Mouse (Mus musculus): Measurements from ENCODE around the gene Snx17. TPM values are rescaled to one million over a fixed set of nuclear protein-coding genes. Genes with fewer than 3 reads are reported as not detected.
"Not testable (repeated sequence)": the region's sequence is repeated elsewhere in the genome, so short reads cannot be mapped to it uniquely, and the experiment has no call there.

The Snx17 gene
- polyA plus RNA-seq, 1 experiment, result 97.0 TPM

- peak overlapping the region; percentile 80 for H3K4me3 ChIP-seq (replicated peaks; ENCODE audit: extremely low read depth, low read depth, low read length)
- no peaks in the 10 kb centered on the region; the same call in 1 of the 2 replicates for H3K4me1 ChIP-seq (ENCODE audit: control insufficient read depth, insufficient read depth, low read length)
- no peak for DNase-seq
- TF ChIP-seq POLR2A (IDR thresholded peaks at IDR 0.05; ENCODE audit: borderline replicate concordance, extremely low read depth, low read depth, low read length) (no peak), CTCF (IDR thresholded peaks at IDR 0.05; ENCODE audit: insufficient read depth, low read length) (no peak)
- 10% methylated on average over 13 of the region's 13 CpGs for WGBS
These were observed 8.2 kb downstream of the Snx17 start for GRCm38 (mm10) chr5:31201042-31201741.

GRCm38 (mm10) chr5:31201742-31202590 is 8.9 kb downstream of the Snx17 start, which contains the start of gene Zfp513:
TSS of gene Zfp513 (minus strand) at chr5:31202303.
- peak within 1 kb of the TSS; percentile 83 for H3K4me3 ChIP-seq (replicated peaks; ENCODE audit: extremely low read depth, low read depth, low read length)
- WGBS, result under 1% methylated on average over 53 of the region's 53 CpGs
- peak; percentile 93 for TF ChIP-seq POLR2A (IDR thresholded peaks at IDR 0.05; ENCODE audit: borderline replicate concordance, extremely low read depth, low read depth, low read length)
- no peak for TF ChIP-seq CTCF (IDR thresholded peaks at IDR 0.05; ENCODE audit: insufficient read depth, low read length)
- peak; percentile 92 for DNase-seq
- H3K4me1 ChIP-seq (ENCODE audit: control insufficient read depth, insufficient read depth, low read length), result no peaks in the 10 kb centered on the region; the same call in 1 of the 2 replicates

DNA sequence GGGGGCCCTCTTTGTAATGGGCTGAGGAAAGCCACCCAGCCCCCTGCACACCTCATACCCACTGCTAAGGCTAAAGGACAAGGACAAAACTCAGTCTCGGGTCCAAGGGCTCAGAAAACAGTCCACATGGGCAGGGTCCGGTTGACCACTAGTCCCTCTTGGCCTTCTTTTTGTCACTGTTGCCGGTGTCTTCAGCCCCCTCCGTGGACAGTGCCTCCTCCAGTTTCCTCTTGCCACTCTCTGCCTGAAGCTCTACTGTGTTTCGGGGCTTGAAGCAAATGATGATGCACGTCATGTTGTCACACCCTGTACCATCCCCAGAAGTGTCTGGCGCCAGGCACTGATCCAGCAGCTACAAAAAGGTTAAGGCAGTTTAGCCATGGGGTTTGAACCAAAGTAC is 9.9 kb downstream of the Snx17 start:
- 89% methylated on average over 7 of the region's 7 CpGs for WGBS
- TF ChIP-seq POLR2A (IDR thresholded peaks at IDR 0.05; ENCODE audit: borderline replicate concordance, extremely low read depth, low read depth, low read length) (no peak), CTCF (IDR thresholded peaks at IDR 0.05; ENCODE audit: insufficient read depth, low read length) (no peak)

GRCm38 (mm10) chr5:31203866-31204265 is 10.8 kb downstream of the Snx17 start:
- no peak for TF ChIP-seq POLR2A (IDR thresholded peaks at IDR 0.05; ENCODE audit: borderline replicate concordance, extremely low read depth, low read depth, low read length)
- Histone ChIP-seq H3K4me1 (ENCODE audit: control insufficient read depth, insufficient read depth, low read length) (no peaks in the 10 kb centered on the region; the same call in 1 of the 2 replicates), H3K4me3 (replicated peaks; ENCODE audit: extremely low read depth, low read depth, low read length) (no peak overlapping the region)
- no peak for DNase-seq
- 87% methylated on average over 2 of the region's 2 CpGs for WGBS

More for the DNA sequence above, 9.9 kb downstream of the Snx17 start:
- DNase-seq, result no peak
- H3K4me1 ChIP-seq (ENCODE audit: control insufficient read depth, insufficient read depth, low read length), result no peaks in the 10 kb centered on the region; the same call in 1 of the 2 replicates
- H3K4me3 ChIP-seq (replicated peaks; ENCODE audit: extremely low read depth, low read depth, low read length), result no peak overlapping the region

DNA sequence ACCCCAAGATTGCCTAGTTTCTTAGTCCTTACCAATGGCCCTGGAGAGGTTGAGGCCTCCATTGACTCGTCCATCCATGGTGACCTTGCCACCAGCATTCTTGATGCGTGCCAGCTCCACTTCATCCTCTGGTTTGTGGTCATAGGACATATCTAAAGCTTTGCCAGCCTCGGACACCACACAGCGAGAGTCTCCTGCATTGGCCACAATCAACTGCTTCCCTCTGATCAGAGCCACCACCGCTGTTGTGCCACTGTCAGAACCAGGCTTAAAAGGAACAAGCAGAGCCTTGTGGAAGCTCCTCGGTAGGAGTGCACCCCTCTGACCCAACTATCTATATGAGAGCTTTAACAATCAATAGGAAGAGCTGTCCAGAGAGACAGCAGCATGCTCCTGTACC is 11.4 kb downstream of the Snx17 start:
- DNase-seq, result no peak
- Histone ChIP-seq H3K4me1 (ENCODE audit: control insufficient read depth, insufficient read depth, low read length) (no peaks in the 10 kb centered on the region; the same call in 1 of the 2 replicates), H3K4me3 (replicated peaks; ENCODE audit: extremely low read depth, low read depth, low read length) (no peak overlapping the region)
- TF ChIP-seq POLR2A (IDR thresholded peaks at IDR 0.05; ENCODE audit: borderline replicate concordance, extremely low read depth, low read depth, low read length) (no peak), CTCF (IDR thresholded peaks at IDR 0.05; ENCODE audit: insufficient read depth, low read length) (no peak)
- WGBS, result 92% methylated on average over 6 of the region's 6 CpGs

- 86% methylated on average over 6 of the region's 6 CpGs for WGBS
- H3K4me3 ChIP-seq (replicated peaks; ENCODE audit: extremely low read depth, low read depth, low read length); DNase-seq; H3K4me1 ChIP-seq (ENCODE audit: control insufficient read depth, insufficient read depth, low read length): not testable (repeated sequence)
These were observed 23.5 kb downstream of the Snx17 start for GRCm38 (mm10) chr5:31216554-31216953.

- no peak overlapping the region for H3K4me3 ChIP-seq (replicated peaks; ENCODE audit: extremely low read depth, low read depth, low read length)
- WGBS, result 43% methylated on average over 7 of the region's 7 CpGs
- H3K4me1 ChIP-seq (ENCODE audit: control insufficient read depth, insufficient read depth, low read length), result peaks cover 6% of the 10 kb centered on the region; the same call in 1 of the 2 replicates
- no peak for DNase-seq
- TF ChIP-seq CTCF (IDR thresholded peaks at IDR 0.05; ENCODE audit: insufficient read depth, low read length), result no peak
- TF ChIP-seq POLR2A (IDR thresholded peaks at IDR 0.05; ENCODE audit: borderline replicate concordance, extremely low read depth, low read depth, low read length), result no peak
These were observed 25.3 kb downstream of the Snx17 start for GRCm38 (mm10) chr5:31218294-31218693.

DNA sequence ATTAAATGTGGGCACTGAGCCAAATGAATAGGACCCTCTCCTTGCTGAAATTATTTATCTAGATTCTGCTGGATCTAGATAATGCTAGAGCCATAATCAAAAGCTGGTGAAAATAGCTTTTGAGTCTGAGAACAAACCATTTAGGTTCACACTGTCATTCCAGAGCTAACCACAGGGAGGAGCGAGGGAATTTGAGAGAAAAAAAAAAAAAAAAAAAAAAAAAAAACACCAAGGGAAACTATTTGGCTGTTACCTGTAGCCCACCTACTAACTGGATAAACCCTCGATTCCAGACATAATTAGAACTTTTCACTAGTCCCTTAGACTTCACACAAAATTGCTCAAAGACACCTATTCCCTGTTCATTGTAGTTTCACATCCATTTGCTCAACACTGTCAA is 26.0 kb downstream of the Snx17 start:
- no peak overlapping the region for H3K4me3 ChIP-seq (replicated peaks; ENCODE audit: extremely low read depth, low read depth, low read length)
- peaks cover 6% of the 10 kb centered on the region; the same call in 1 of the 2 replicates for H3K4me1 ChIP-seq (ENCODE audit: control insufficient read depth, insufficient read depth, low read length)
- no peak for DNase-seq
- no peak for TF ChIP-seq CTCF (IDR thresholded peaks at IDR 0.05; ENCODE audit: insufficient read depth, low read length)
- no peak for TF ChIP-seq POLR2A (IDR thresholded peaks at IDR 0.05; ENCODE audit: borderline replicate concordance, extremely low read depth, low read depth, low read length)
- WGBS, result 2% methylated on average over 2 of the region's 2 CpGs

DNA sequence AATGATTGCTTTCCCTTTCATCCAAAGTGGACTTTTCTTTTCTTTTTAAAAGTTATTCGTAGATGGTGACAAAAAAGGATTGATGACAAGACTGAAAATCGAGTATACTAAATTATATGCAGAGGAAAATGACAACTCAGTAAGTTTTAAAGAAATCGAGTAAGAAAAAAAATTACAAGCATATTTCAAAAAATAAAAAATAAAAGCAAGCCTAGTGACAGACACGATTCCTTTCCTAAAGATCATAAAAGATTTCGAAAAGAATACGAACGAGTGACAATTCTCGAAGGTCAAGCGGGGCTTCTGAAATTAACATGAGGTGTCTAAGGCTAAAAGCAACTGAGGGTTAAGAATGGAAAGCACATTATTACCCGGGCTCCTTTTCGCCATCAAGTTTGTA is 26.4 kb downstream of the Snx17 start:
- WGBS, result 1% methylated on average over 11 of the region's 11 CpGs
- no peak for DNase-seq
- H3K4me3 ChIP-seq (replicated peaks; ENCODE audit: extremely low read depth, low read depth, low read length), result peak overlapping the region; percentile 80
- TF ChIP-seq POLR2A (IDR thresholded peaks at IDR 0.05; ENCODE audit: borderline replicate concordance, extremely low read depth, low read depth, low read length) (no peak), CTCF (IDR thresholded peaks at IDR 0.05; ENCODE audit: insufficient read depth, low read length) (no peak)
- H3K4me1 ChIP-seq (ENCODE audit: control insufficient read depth, insufficient read depth, low read length), result peaks cover 6% of the 10 kb centered on the region; the same call in 1 of the 2 replicates
